Mouse (Mus musculus) E14TG2a.4 (cell line): ENCODE results near the gene Olfr1342.

ENCODE experiments used
- H3K27me3 ChIP-seq: 2 replicates; pipeline ENCODE4 v1.6.1; 2014; ENCODE audit warnings: low read length, control low read depth; ENCODE audit not compliant: insufficient read depth
- H3K36me3 ChIP-seq: 2 replicates; pipeline ENCODE4 v1.6.1; 2014; ENCODE audit warnings: low read length, control low read depth; ENCODE audit not compliant: insufficient read depth
- H3K4me1 ChIP-seq: replicated peaks from 2 replicates; pipeline ENCODE4 v1.6.1; 2014; ENCODE audit warnings: low read depth, low read length, control low read depth
- H3K4me3 ChIP-seq: replicated peaks from 2 replicates; pipeline ENCODE4 v1.5.1; 2014; ENCODE audit warnings: mild to moderate bottlenecking, low read length
- H3K9me3 ChIP-seq: 2 replicates; pipeline ENCODE4 v1.6.1; 2014; ENCODE audit warnings: low read length, control low read depth
- CTCF ChIP-seq: conservative IDR thresholded peaks from 2 replicates; pipeline ENCODE4 v1.5.1; 2014; ENCODE audit warnings: low read length
- NANOG ChIP-seq: IDR thresholded peaks from 2 replicates; pipeline ENCODE4 v1.6.1; 2014; ENCODE audit warnings: borderline replicate concordance, low read length, mixed read lengths
- POU5F1 ChIP-seq: IDR thresholded peaks from 2 replicates; pipeline ENCODE4 v1.6.1; 2014; ENCODE audit warnings: low read length, borderline replicate concordance

Gene Olfr1342

GRCm38 (mm10) chr4:118692412-118692973 is at the start of gene Olfr1342:
Gene Olfr1342 (minus strand): TSS chr4:118692756.
- no peaks in the 10 kb centered on the region for H3K36me3 ChIP-seq
- H3K27me3 ChIP-seq, result peaks cover 28% of the 10 kb centered on the region
- TF ChIP-seq NANOG (no peak), CTCF (no peak), POU5F1 (no peak)
- no peaks in the 10 kb centered on the region for H3K9me3 ChIP-seq
- H3K4me1 ChIP-seq, result peaks cover 27% of the 10 kb centered on the region
- H3K4me3 ChIP-seq, result peak within 1 kb of the TSS; percentile 55

GRCm38 (mm10) chr4:118741881-118742280 is 49.3 kb upstream of the Olfr1342 start:
- Histone ChIP-seq H3K27me3 (peaks cover 18% of the 10 kb centered on the region), H3K4me3 (peak overlapping the region; percentile 73), H3K4me1 (peaks cover 27% of the 10 kb centered on the region), H3K9me3 (peaks cover 3% of the 10 kb centered on the region; the same call in 1 of the 2 replicates), H3K36me3 (no peaks in the 10 kb centered on the region)
- TF ChIP-seq NANOG (no peak), CTCF (no peak), POU5F1 (no peak)

GRCm38 (mm10) chr4:118740988-118741698 is 48.6 kb upstream of the Olfr1342 start:
- H3K4me1 ChIP-seq, result peaks cover 27% of the 10 kb centered on the region
- peak overlapping the region; percentile 73 for H3K4me3 ChIP-seq
- no peaks in the 10 kb centered on the region for H3K36me3 ChIP-seq
- TF ChIP-seq NANOG (peak; percentile 92), CTCF (no peak)
- peaks cover 24% of the 10 kb centered on the region for H3K27me3 ChIP-seq
- 0 out of 2 replicates have a peak, but pooled peaks cover under 1% of the 10 kb centered on the region for H3K9me3 ChIP-seq

- no peak for TF ChIP-seq NANOG
- peaks cover 34% of the 10 kb centered on the region for H3K27me3 ChIP-seq
- H3K9me3 ChIP-seq, result no peaks in the 10 kb centered on the region
- H3K36me3 ChIP-seq, result no peaks in the 10 kb centered on the region
- H3K4me1 ChIP-seq, result peaks cover 27% of the 10 kb centered on the region
- H3K4me3 ChIP-seq, result 0 out of 2 replicates have a peak overlapping the region, but pooled peaks have one; percentile 30
Measured at GRCm38 (mm10) chr4:118739574-118739973, 47.0 kb upstream of the Olfr1342 start.

GRCm38 (mm10) chr4:118731875-118732274 is 39.3 kb upstream of the Olfr1342 start, which contains the start of gene Olfr1339:
Gene Olfr1339 (plus strand): TSS chr4:118732175.
- Histone ChIP-seq H3K27me3 (peaks cover 27% of the 10 kb centered on the region), H3K9me3 (no peaks in the 10 kb centered on the region), H3K36me3 (no peaks in the 10 kb centered on the region), H3K4me1 (0 out of 2 replicates have a peak, but pooled peaks cover 3% of the 10 kb centered on the region), H3K4me3 (no peak within 1 kb of the TSS)
- TF ChIP-seq POU5F1 (no peak), CTCF (no peak), NANOG (no peak)

- no peaks in the 10 kb centered on the region for H3K27me3 ChIP-seq
- H3K4me3 ChIP-seq, result no peak overlapping the region
- H3K9me3 ChIP-seq, result no peaks in the 10 kb centered on the region
- H3K4me1 ChIP-seq, result peaks cover 4% of the 10 kb centered on the region; the same call in 1 of the 2 replicates
- H3K36me3 ChIP-seq, result no peaks in the 10 kb centered on the region
- TF ChIP-seq NANOG, result no peak
- no peak for TF ChIP-seq POU5F1
- no peak for TF ChIP-seq CTCF
Measured at GRCm38 (mm10) chr4:118721742-118722483, 29.4 kb upstream of the Olfr1342 start.

GRCm38 (mm10) chr4:118719838-118720237 is 27.3 kb upstream of the Olfr1342 start, which contains the start of gene Olfr1340:
Gene Olfr1340 (plus strand): TSS chr4:118720138.
- no peaks in the 10 kb centered on the region for H3K9me3 ChIP-seq
- H3K4me3 ChIP-seq, result no peak within 1 kb of the TSS
- H3K27me3 ChIP-seq, result no peaks in the 10 kb centered on the region
- H3K4me1 ChIP-seq, result peaks cover 4% of the 10 kb centered on the region; the same call in 1 of the 2 replicates
- no peak for TF ChIP-seq POU5F1
- no peaks in the 10 kb centered on the region for H3K36me3 ChIP-seq

- Histone ChIP-seq H3K36me3 (no peaks in the 10 kb centered on the region), H3K4me1 (peaks cover 37% of the 10 kb centered on the region)
- TF ChIP-seq NANOG (peak; percentile 43; the same call in 1 of the 2 replicates), POU5F1 (no peak), CTCF (no peak)
Measured at GRCm38 (mm10) chr4:118711656-118712055, 19.1 kb upstream of the Olfr1342 start.

More at GRCm38 (mm10) chr4:118711656-118712055, 19.1 kb upstream of the Olfr1342 start:
- Histone ChIP-seq H3K9me3 (0 out of 2 replicates have a peak, but pooled peaks cover 3% of the 10 kb centered on the region), H3K27me3 (no peaks in the 10 kb centered on the region), H3K4me3 (no peak overlapping the region)
